Mouse (Mus musculus) MN1 (cell line): ENCODE measurements at regions not wholly inside any gene's neighbourhood (a gene's known extent, or its start where the extent isn't known, plus 50 kb on each side); places are given as distances from the start of the nearest gene placed in this dataset.

Source experiments
- DNase-seq: peaks from one replicate; pipeline ENCODE4 v3.0.0-alpha.2; 2016; ENCODE audit warnings: low spot score

- DNase-seq = peak; percentile 80
These were observed 132.7 kb upstream of the 1600014C23Rik start for GRCm38 (mm10) chr17:45866346-45866745.

- DNase-seq = peak; percentile 54
These were observed 132.3 kb upstream of the 1600014C23Rik start for GRCm38 (mm10) chr17:45865944-45866343.

GRCm38 (mm10) chr17:45863471-45864205 is 130.0 kb upstream of the 1600014C23Rik start:
- DNase-seq = no peak

- DNase-seq = no peak
These were observed 129.4 kb upstream of the 1600014C23Rik start for GRCm38 (mm10) chr17:45863031-45863430.

- peak; percentile 31 for DNase-seq
These were observed 125.8 kb upstream of the 1600014C23Rik start for GRCm38 (mm10) chr17:45859441-45859840.

- DNase-seq = no peak
These were observed 120.4 kb upstream of the 1600014C23Rik start for GRCm38 (mm10) chr17:45853931-45854653.

GRCm38 (mm10) chr17:45852402-45852801 is 118.8 kb upstream of the 1600014C23Rik start:
- peak; percentile 77 for DNase-seq

- DNase-seq = peak; percentile 84
These were observed 118.2 kb upstream of the 1600014C23Rik start for GRCm38 (mm10) chr17:45851723-45852396.

GRCm38 (mm10) chr17:45850976-45851375 is 117.3 kb upstream of the 1600014C23Rik start:
- DNase-seq = peak; percentile 35

GRCm38 (mm10) chr17:45850174-45850573 is 116.5 kb upstream of the 1600014C23Rik start:
- no peak for DNase-seq

- DNase-seq = peak; percentile 59
These were observed 115.0 kb upstream of the 1600014C23Rik start for GRCm38 (mm10) chr17:45848605-45849004.

GRCm38 (mm10) chr17:45847701-45848378 is 114.2 kb upstream of the 1600014C23Rik start:
- no peak for DNase-seq

GRCm38 (mm10) chr17:45845832-45846231 is 112.2 kb upstream of the 1600014C23Rik start:
- DNase-seq = no peak

GRCm38 (mm10) chr17:45836731-45837130 is 103.1 kb upstream of the 1600014C23Rik start:
- DNase-seq = peak; percentile 89

- DNase-seq = peak; percentile 95
These were observed 102.6 kb upstream of the 1600014C23Rik start for GRCm38 (mm10) chr17:45836253-45836652.

- DNase-seq = peak; percentile 92
These were observed 101.0 kb upstream of the 1600014C23Rik start for GRCm38 (mm10) chr17:45834518-45835071.

- DNase-seq = no peak
These were observed 96.7 kb upstream of the 1600014C23Rik start for GRCm38 (mm10) chr17:45830324-45830723.

- DNase-seq = no peak
These were observed 95.9 kb upstream of the 1600014C23Rik start for GRCm38 (mm10) chr17:45829571-45829970.

- no peak for DNase-seq
These were observed 95.2 kb upstream of the 1600014C23Rik start for GRCm38 (mm10) chr17:45828843-45829242.

- DNase-seq = no peak
These were observed 94.7 kb upstream of the 1600014C23Rik start for GRCm38 (mm10) chr17:45828284-45828824.

GRCm38 (mm10) chr17:45824977-45825376 is 91.3 kb upstream of the 1600014C23Rik start:
- no peak for DNase-seq
